Mouse (Mus musculus) lung, postnatal 0 days (tissue): ENCODE data around the gene Nfic. TPM values are rescaled to one million over a fixed set of nuclear protein-coding genes. Genes with fewer than 3 reads are reported as not detected.

ENCODE experiments used
- ATAC-seq: fragments of 200-750 bp; cut with Nextera tagmentation; 2 replicates; pipeline ENCODE4 v1.8.0; 2017; ENCODE audit warnings: moderate library complexity
- DNase-seq: peaks from one replicate; pipeline ENCODE4 v3.0.0-alpha.2; 2016; ENCODE audit warnings: low spot score
- H3K27ac ChIP-seq: fragments of 300-500 bp; sonication (generic); 2 replicates; pipeline ENCODE4 v1.5.1; 2014; ENCODE audit warnings: antibody characterized with exemption, mild to moderate bottlenecking, low read length, mixed read lengths
- H3K27me3 ChIP-seq: fragments of 300-500 bp; sonication (generic); replicated peaks from 2 replicates; pipeline ENCODE4 v1.6.1; 2014; ENCODE audit warnings: low read length, mixed read lengths; ENCODE audit not compliant: insufficient read depth
- H3K36me3 ChIP-seq: fragments of 300-500 bp; sonication (generic); 2 replicates; pipeline ENCODE4 v1.6.1; 2014; ENCODE audit warnings: low read length, mixed read lengths; ENCODE audit not compliant: insufficient read depth
- H3K4me1 ChIP-seq: fragments of 300-500 bp; sonication (generic); 2 replicates; pipeline ENCODE4 v1.6.1; 2014; ENCODE audit warnings: antibody characterized with exemption, low read depth, low read length, mixed read lengths; ENCODE audit not compliant: insufficient read depth
- H3K4me2 ChIP-seq: fragments of 300-500 bp; sonication (generic); replicated peaks from 2 replicates; pipeline ENCODE4 v1.6.1; 2014; ENCODE audit warnings: low read depth, mild to moderate bottlenecking, low read length, moderate library complexity, mixed read lengths
- H3K4me3 ChIP-seq: fragments of 300-500 bp; sonication (generic); 2 replicates; pipeline ENCODE4 v1.5.1; 2014; ENCODE audit warnings: low read depth, low read length
- H3K9ac ChIP-seq: fragments of 300-500 bp; sonication (generic); replicated peaks from 2 replicates; pipeline ENCODE4 v1.6.1; 2014; ENCODE audit warnings: low read depth, mild to moderate bottlenecking
- H3K9me3 ChIP-seq: fragments of 300-500 bp; sonication (generic); 2 replicates; pipeline ENCODE4 v1.6.1; 2016; ENCODE audit warnings: low read length, mixed read lengths
- CTCF ChIP-seq: IDR thresholded peaks from 2 replicates; pipeline ENCODE4 v1.5.1; 2016; ENCODE audit warnings: antibody characterized with exemption, mild to moderate bottlenecking
- EP300 ChIP-seq: IDR thresholded peaks from 2 replicates; pipeline ENCODE4 v1.6.1; 2016; ENCODE audit warnings: antibody characterized with exemption, mild to moderate bottlenecking, control low read depth
- WGBS: fragments of 180-500 bp; shearing (Covaris S2); extraction: QIAGEN DNeasy Blood & Tissue Kit; methylation state at CpG from one replicate; pipeline ENCODE4 v1.1.7; 2014; 5-methylcytosine and 5-hydroxymethylcytosine counted together
- polyA plus RNA-seq: library from polyadenylated mRNA; unstranded; fragments of >200 nt; fragmentation: Nextera tagmentation; extraction: Ambion mirVana; gene quantifications from 2 replicates; pipeline ENCODE4 v1.2.1, GENCODE M21; 2015

Gene Nfic
- polyA plus RNA-seq, 1 experiment from 2014 or later = 73.6 TPM

DNA sequence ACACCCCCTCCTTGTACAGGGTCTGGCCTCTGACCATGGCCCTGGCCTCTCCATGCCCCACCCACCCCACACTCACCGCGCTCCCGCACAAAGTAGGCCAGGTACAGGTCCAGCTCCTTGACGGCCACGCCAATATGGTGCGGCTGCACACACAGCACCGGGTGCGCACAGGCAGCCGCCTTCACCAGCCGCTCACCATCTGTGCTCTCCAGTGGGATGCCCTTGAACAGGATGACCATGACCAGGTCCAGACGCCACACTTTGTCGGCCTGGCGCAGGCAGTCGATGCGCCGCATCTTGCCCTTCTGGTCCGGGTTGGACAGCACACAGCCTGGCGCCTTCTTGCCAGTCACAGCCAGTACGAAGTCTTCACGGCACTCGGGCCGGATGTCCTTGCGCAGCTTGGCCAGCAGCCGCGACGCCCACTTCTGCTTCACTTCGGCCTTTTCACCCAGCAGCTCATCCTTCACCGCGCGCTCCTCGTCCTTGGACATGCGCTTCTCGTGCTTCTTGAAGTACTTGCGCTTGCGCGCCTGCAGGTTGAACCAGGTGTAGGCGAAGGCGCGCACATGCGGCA lies 35.2 kb downstream of the Nfic start:
- H3K4me2 ChIP-seq = no peak overlapping the region
- 78% methylated on average over 40 of the region's 40 CpGs for WGBS
- H3K9ac ChIP-seq = no peak overlapping the region
- no peak overlapping the region for H3K27ac ChIP-seq
- no peaks in the 10 kb centered on the region for H3K27me3 ChIP-seq
- H3K36me3 ChIP-seq = no peaks in the 10 kb centered on the region
- no peaks in the 10 kb centered on the region for H3K9me3 ChIP-seq
- H3K4me3 ChIP-seq = no peak overlapping the region
- TF ChIP-seq CTCF (no peak), EP300 (no peak)
- ATAC-seq (no peak), DNase-seq (peak; percentile 12)
- H3K4me1 ChIP-seq = peaks cover 21% of the 10 kb centered on the region

DNA sequence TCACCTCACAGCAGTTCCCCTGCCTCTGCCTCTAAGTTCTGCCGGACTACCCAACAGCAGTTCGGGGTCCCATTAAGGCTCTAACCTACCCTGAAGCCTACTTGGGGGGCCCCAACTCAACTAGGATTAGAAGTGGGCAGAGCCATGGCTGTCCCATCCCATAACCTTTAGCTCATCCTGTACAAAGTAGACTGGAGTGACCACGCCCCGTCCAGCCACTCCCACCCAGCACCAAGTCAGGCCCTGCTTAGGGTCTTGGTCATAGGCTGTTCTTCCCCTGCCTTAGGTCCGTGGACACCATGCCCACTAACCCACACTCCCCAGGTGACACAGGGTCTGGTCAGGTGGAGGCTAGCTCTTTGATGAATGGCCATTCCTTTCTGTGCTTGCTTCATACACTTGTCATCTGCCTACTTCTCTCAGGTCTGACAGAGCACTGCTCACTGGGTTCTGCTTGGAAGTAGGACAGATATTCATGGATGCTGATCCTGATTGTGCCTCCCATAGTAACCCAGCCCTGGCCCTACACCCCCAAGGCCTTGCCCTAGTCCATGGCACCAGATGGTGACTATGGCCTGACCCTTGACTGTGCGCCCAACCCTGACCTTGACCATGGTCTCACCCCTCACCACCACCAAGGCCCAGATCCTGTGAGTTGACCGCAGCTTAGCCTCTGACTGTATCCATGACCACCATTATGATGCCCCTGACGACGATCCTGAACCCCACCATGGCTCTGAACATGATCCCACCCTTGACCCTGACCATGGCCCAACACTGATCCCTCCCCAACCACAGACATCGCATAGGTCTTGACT lies 36.1 kb downstream of the Nfic start:
- no peak for TF ChIP-seq EP300
- no peak for TF ChIP-seq CTCF

DNA sequence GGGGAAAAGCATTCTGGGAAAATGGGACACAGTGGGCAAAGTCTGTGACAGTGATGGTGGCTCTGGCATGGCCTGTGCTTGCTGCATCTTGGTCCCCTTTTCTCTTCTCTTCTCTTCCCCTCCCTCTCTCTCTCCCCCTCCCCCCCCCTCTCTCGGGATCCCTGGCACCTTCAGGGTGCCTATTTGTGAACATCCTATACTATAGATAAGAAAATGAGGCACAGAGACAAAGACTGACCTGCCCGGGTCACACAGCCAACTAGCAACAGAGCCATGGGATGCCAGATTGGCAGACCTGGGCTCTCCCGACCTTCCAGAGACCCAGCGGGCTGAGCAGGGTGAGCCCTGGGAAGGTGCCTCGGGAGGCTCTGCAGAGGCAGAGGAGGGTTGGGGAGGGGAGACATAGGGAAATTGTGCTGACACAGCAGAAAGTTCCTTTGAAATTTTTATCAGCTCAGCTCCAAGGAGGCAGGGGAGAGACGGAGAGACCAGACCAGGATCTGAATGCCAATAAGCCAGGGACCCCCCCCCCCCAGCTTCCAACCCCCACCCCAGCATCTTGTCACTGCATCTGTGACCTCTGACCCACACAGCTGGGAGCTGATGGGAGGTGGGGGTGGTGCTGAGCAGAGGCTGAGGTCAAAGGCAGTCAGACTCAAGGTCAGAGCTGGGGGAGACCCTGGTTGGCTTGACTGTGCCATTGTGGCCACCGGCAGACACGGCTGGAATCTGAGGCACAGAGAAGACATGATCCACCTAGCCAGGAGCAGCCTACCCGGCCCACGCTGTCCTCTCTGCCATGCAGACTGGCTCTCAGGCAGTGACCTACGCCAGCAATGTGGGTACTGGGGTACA lies 37.0 kb downstream of the Nfic start:
- Histone ChIP-seq H3K4me3 (no peak overlapping the region), H3K4me2 (no peak overlapping the region), H3K4me1 (peaks cover 30% of the 10 kb centered on the region), H3K36me3 (no peaks in the 10 kb centered on the region), H3K9ac (no peak overlapping the region), H3K27me3 (no peaks in the 10 kb centered on the region), H3K27ac (no peak overlapping the region), H3K9me3 (no peaks in the 10 kb centered on the region)
- DNase-seq (no peak), ATAC-seq (no peak)
- TF ChIP-seq EP300 (no peak), CTCF (no peak)
- WGBS = 63% methylated on average over 11 of the region's 11 CpGs

More for the DNA sequence above, 36.1 kb downstream of the Nfic start:
- 91% methylated on average over 10 of the region's 10 CpGs for WGBS
- DNase-seq = no peak
- H3K27me3 ChIP-seq = no peaks in the 10 kb centered on the region
- ATAC-seq = no peak
- no peak overlapping the region for H3K27ac ChIP-seq
- H3K4me1 ChIP-seq = peaks cover 24% of the 10 kb centered on the region
- H3K4me3 ChIP-seq = no peak overlapping the region
- no peaks in the 10 kb centered on the region for H3K36me3 ChIP-seq
- no peak overlapping the region for H3K4me2 ChIP-seq
- H3K9me3 ChIP-seq = no peaks in the 10 kb centered on the region
- H3K9ac ChIP-seq = no peak overlapping the region

DNA sequence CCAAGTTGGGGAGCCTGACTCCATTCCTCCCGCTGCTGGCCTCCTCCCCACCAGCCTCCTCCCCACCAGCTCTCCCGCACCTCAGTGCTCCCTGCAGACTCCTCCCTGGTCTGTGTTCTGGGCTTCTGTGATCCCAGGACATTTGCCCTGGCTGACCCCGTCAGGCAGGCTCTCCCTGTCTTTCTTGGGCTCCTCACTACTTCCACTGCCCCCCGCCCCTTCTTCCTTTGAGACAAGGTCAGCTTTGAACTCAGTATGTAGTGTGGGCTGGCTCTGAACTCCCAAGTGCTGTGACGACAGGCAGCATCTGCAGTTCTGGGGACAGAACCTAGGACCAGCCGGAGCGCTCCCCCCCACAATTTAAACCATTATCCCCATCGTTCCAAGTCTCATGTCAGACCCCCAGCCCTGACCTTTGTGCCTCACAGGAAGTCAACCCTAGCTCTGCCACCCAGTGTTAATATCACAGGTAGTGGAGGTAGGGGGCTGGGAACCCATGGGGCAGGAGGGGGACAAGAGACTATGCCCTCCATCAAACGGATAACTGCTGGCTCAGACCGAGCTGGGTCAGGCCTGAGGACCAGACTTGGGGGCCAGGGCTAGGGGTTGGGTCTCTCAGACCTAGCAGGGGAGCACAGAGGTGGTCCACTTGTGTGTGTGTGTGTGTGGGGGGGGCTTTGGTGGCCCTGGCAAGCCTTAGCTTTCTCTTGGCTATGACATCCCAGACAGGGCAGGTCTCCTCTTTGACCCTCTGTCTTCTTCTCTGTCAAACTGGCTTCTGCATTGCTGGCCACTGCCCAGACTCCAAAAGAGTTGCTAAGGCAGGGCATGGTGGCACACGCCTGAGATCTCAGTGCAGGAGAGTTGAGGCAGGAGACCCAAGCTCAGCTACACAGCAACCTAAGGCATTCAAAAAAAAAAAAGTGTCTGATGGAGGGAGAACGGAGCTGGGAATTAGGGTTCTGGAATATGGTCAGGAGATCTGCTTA lies 37.9 kb downstream of the Nfic start:
- Histone ChIP-seq H3K27me3 (no peaks in the 10 kb centered on the region), H3K36me3 (no peaks in the 10 kb centered on the region), H3K4me3 (peak overlapping the region; percentile 30), H3K9ac (no peak overlapping the region), H3K27ac (peak overlapping the region; percentile 68), H3K4me2 (peak overlapping the region; percentile 59), H3K9me3 (no peaks in the 10 kb centered on the region), H3K4me1 (peaks cover 39% of the 10 kb centered on the region)
- DNase-seq = no peak
- no peak for ATAC-seq
- TF ChIP-seq CTCF (no peak), EP300 (no peak)
- 56% methylated on average over 12 of the region's 12 CpGs for WGBS

DNA sequence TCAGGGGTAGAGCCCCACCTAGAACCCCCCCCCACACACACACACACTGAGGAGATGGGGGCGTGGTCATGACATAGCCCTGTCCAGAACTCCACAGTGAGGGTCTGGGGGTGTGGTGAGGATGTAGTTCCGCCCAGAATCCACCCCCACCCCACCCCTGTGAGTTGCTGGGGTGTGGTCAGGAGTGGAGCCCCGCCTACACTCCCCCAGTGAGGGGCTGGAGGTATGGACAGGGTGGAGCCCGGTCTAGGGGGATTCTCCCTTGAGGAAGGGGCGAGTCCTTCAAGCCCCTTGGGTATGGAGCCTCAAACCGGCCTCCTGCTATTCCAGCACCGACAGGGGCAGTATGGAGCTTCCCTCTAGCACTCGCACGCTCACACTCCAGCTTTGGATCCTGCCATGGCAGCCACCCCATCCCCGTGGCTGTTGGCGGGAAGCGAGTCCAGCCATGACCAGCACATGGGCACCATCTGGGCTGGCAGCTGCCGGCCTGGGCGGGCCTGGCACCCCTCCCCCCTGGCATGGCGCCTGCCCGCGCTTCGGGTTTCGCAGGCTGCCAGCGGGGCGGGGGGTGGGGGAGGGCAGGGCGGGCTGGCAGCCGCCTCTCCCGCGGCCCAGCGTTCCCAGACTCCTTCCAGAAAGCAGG lies 38.7 kb downstream of the Nfic start:
- Histone ChIP-seq H3K9ac (no peak overlapping the region; the same call in 1 of the 2 replicates), H3K27me3 (no peaks in the 10 kb centered on the region), H3K4me3 (peak overlapping the region; percentile 30), H3K4me1 (peaks cover 47% of the 10 kb centered on the region), H3K27ac (peak overlapping the region; percentile 68), H3K36me3 (no peaks in the 10 kb centered on the region), H3K9me3 (no peaks in the 10 kb centered on the region), H3K4me2 (peak overlapping the region; percentile 59)
- DNase-seq (peak; percentile 88), ATAC-seq (peak; percentile 52)
- TF ChIP-seq EP300 (no peak), CTCF (peak; percentile 76)
- WGBS = 4% methylated on average over 15 of the region's 26 CpGs
